Mouse (Mus musculus): Measurements from ENCODE around the gene Gatb.

GRCm38 (mm10) chr3:85677133-85677532 is 103.2 kb downstream of the Gatb start:
- TF ChIP-seq POLR2A (IDR thresholded peaks at IDR 0.05; ENCODE audit: insufficient read depth, low read depth, low read length) (no peak), CTCF (IDR thresholded peaks at IDR 0.05; ENCODE audit: insufficient read depth, low read depth, low read length) (no peak)
